Mouse (Mus musculus) ES-Bruce4 (cell line): ENCODE results near the gene Slc22a7.

Experiments used
- CTCF ChIP-seq: IDR thresholded peaks from one replicate; pipeline ENCODE4 v1.8.1; 2011; ENCODE audit warnings: low read depth, low read length
- POLR2A ChIP-seq: IDR thresholded peaks from one replicate; pipeline ENCODE4 v1.8.1; 2011; ENCODE audit warnings: low read length; ENCODE audit not compliant: insufficient read depth

GRCm38 (mm10) chr17:46457791-46458190, 19.5 kb upstream of the Slc22a7 start:
- TF ChIP-seq POLR2A (no peak), CTCF (peak; percentile 88)
